Mouse (Mus musculus) heart, postnatal 0 days (tissue): ENCODE results near the gene Kcnc3. TPM values are rescaled to one million over a fixed set of nuclear protein-coding genes. Genes with fewer than 3 reads are reported as not detected.
A peak's percentile ranks its signal among the peaks of the same experiment; 100 is the strongest.

Experiments
- ATAC-seq: fragments of 200-750 bp; cut with Nextera tagmentation; 2 replicates; pipeline ENCODE4 v1.8.0; 2017; ENCODE audit warnings: low read depth, moderate number of reproducible peaks, moderate library complexity; ENCODE audit not compliant: insufficient read depth
- DNase-seq: peaks from one replicate; pipeline ENCODE4 v3.0.0-alpha.2; 2016; ENCODE audit warnings: low spot score
- H3K27ac ChIP-seq: fragments of 300-500 bp; sonication (generic); 2 replicates; pipeline ENCODE4 v1.5.1; 2014; ENCODE audit warnings: low read depth, mild to moderate bottlenecking
- H3K27me3 ChIP-seq: fragments of 300-500 bp; sonication (generic); 2 replicates; pipeline ENCODE4 v1.6.1; 2014; ENCODE audit warnings: low read length, mixed read lengths; ENCODE audit not compliant: control insufficient read depth, insufficient read depth
- H3K36me3 ChIP-seq: fragments of 300-500 bp; sonication (generic); replicated peaks from 2 replicates; pipeline ENCODE4 v1.6.1; 2014; ENCODE audit warnings: low read length, mixed read lengths; ENCODE audit not compliant: control insufficient read depth, insufficient read depth
- H3K4me1 ChIP-seq: fragments of 300-500 bp; sonication (generic); 2 replicates; pipeline ENCODE4 v1.6.1; 2014; ENCODE audit warnings: antibody characterized with exemption; ENCODE audit not compliant: control insufficient read depth, insufficient read depth
- H3K4me2 ChIP-seq: fragments of 300-500 bp; sonication (generic); 2 replicates; pipeline ENCODE4 v1.6.1; 2014; ENCODE audit warnings: low read depth, mild to moderate bottlenecking, low read length, moderate library complexity
- H3K4me3 ChIP-seq: fragments of 300-500 bp; sonication (generic); 2 replicates; pipeline ENCODE4 v1.5.1; 2014; ENCODE audit warnings: low read depth, low read length
- H3K9ac ChIP-seq: fragments of 300-500 bp; sonication (generic); replicated peaks from 2 replicates; pipeline ENCODE4 v1.6.1; 2014; ENCODE audit warnings: low read depth, low read length, mixed read lengths
- H3K9me3 ChIP-seq: fragments of 300-500 bp; sonication (generic); replicated peaks from 2 replicates; pipeline ENCODE4 v1.6.1; 2016; ENCODE audit warnings: low read length; ENCODE audit not compliant: control insufficient read depth
- CTCF ChIP-seq: IDR thresholded peaks from 2 replicates; pipeline ENCODE4 v1.5.1; 2016; ENCODE audit warnings: antibody characterized with exemption, control low read depth, low read depth
- EP300 ChIP-seq: IDR thresholded peaks from 2 replicates; pipeline ENCODE4 v1.6.1; 2016; ENCODE audit warnings: antibody characterized with exemption, low read depth
- WGBS: fragments of 180-500 bp; shearing (Covaris S2); extraction: QIAGEN DNeasy Blood & Tissue Kit; methylation state at CpG from one replicate; pipeline ENCODE4 v1.1.7; 2014; 5-methylcytosine and 5-hydroxymethylcytosine counted together
- polyA plus RNA-seq: library from polyadenylated mRNA; unstranded; fragments of >200 nt; fragmentation: Nextera tagmentation; extraction: Ambion mirVana; gene quantifications from 2 replicates; pipeline ENCODE4 v1.2.1, GENCODE M21; 2015
- total RNA-seq: library from RNA; depleted of rRNA; stranded (reverse); fragments of >200 nt; gene quantifications from 2 replicates; pipeline ENCODE4 v1.2.3, GENCODE M21; 2014; ENCODE audit warnings: low replicate concordance

The Kcnc3 gene
- total and polyA plus RNA-seq, 2 experiments from 2014 or later: not detected

GRCm38 (mm10) chr7:44636684-44637083 lies 46.2 kb downstream of the Kcnc3 start:
- no peak overlapping the region for H3K27ac ChIP-seq
- peaks cover 54% of the 10 kb centered on the region for H3K27me3 ChIP-seq
- no peak overlapping the region for H3K4me2 ChIP-seq
- ATAC-seq: no peak
- no peak overlapping the region for H3K4me3 ChIP-seq
- no peaks in the 10 kb centered on the region for H3K36me3 ChIP-seq
- DNase-seq: no peak
- no peaks in the 10 kb centered on the region for H3K4me1 ChIP-seq
- TF ChIP-seq EP300 (no peak), CTCF (no peak)
- 78% methylated on average over 9 of the region's 9 CpGs for WGBS
- no peaks in the 10 kb centered on the region for H3K9me3 ChIP-seq
- H3K9ac ChIP-seq: no peak overlapping the region

- H3K27ac ChIP-seq: no peak overlapping the region
- H3K36me3 ChIP-seq: no peaks in the 10 kb centered on the region
- H3K4me3 ChIP-seq: no peak overlapping the region
- no peak for DNase-seq
- H3K9me3 ChIP-seq: no peaks in the 10 kb centered on the region
- H3K4me2 ChIP-seq: no peak overlapping the region
- no peak for ATAC-seq
- H3K27me3 ChIP-seq: peaks cover 51% of the 10 kb centered on the region
- no peaks in the 10 kb centered on the region for H3K4me1 ChIP-seq
- WGBS: 2% methylated on average over 16 of the region's 16 CpGs
- no peak overlapping the region for H3K9ac ChIP-seq
- TF ChIP-seq CTCF: no peak
Measured at GRCm38 (mm10) chr7:44638663-44639062, 48.2 kb downstream of the Kcnc3 start.

GRCm38 (mm10) chr7:44640843-44641605 lies 50.6 kb downstream of the Kcnc3 start:
- Histone ChIP-seq H3K4me1 (no peaks in the 10 kb centered on the region), H3K27ac (no peak overlapping the region), H3K4me2 (no peak overlapping the region)

GRCm38 (mm10) chr7:44641887-44642286 lies 51.4 kb downstream of the Kcnc3 start:
- Histone ChIP-seq H3K4me3 (no peak overlapping the region), H3K4me2 (no peak overlapping the region), H3K4me1 (no peaks in the 10 kb centered on the region), H3K27me3 (peaks cover 64% of the 10 kb centered on the region), H3K36me3 (no peaks in the 10 kb centered on the region), H3K27ac (no peak overlapping the region), H3K9me3 (no peaks in the 10 kb centered on the region), H3K9ac (no peak overlapping the region)
- TF ChIP-seq CTCF (peak; percentile 30), EP300 (no peak)
- DNase-seq: no peak
- 27% methylated on average over 8 of the region's 8 CpGs for WGBS
- no peak for ATAC-seq

More at GRCm38 (mm10) chr7:44640843-44641605, 50.6 kb downstream of the Kcnc3 start:
- Histone ChIP-seq H3K36me3 (no peaks in the 10 kb centered on the region), H3K9me3 (no peaks in the 10 kb centered on the region), H3K27me3 (peaks cover 64% of the 10 kb centered on the region), H3K9ac (no peak overlapping the region), H3K4me3 (no peak overlapping the region)
- DNase-seq (no peak), ATAC-seq (no peak)
- no peak for TF ChIP-seq CTCF
- no peak for TF ChIP-seq EP300
- 14% methylated on average over 25 of the region's 25 CpGs for WGBS

- 60% methylated on average over 5 of the region's 5 CpGs for WGBS
- no peaks in the 10 kb centered on the region for H3K4me1 ChIP-seq
- no peak overlapping the region for H3K27ac ChIP-seq
- no peaks in the 10 kb centered on the region for H3K36me3 ChIP-seq
- H3K9me3 ChIP-seq: no peaks in the 10 kb centered on the region
- H3K9ac ChIP-seq: no peak overlapping the region
- DNase-seq: no peak
- H3K4me3 ChIP-seq: no peak overlapping the region
- ATAC-seq: no peak
- peaks cover 41% of the 10 kb centered on the region for H3K27me3 ChIP-seq
- H3K4me2 ChIP-seq: no peak overlapping the region
- TF ChIP-seq EP300 (no peak), CTCF (no peak)
Measured at GRCm38 (mm10) chr7:44645256-44645655, 54.8 kb downstream of the Kcnc3 start.

GRCm38 (mm10) chr7:44645951-44646350 lies 55.5 kb downstream of the Kcnc3 start:
- H3K9ac ChIP-seq: no peak overlapping the region
- H3K9me3 ChIP-seq: no peaks in the 10 kb centered on the region
- H3K4me1 ChIP-seq: no peaks in the 10 kb centered on the region
- no peak overlapping the region for H3K4me2 ChIP-seq
- H3K27me3 ChIP-seq: peaks cover 34% of the 10 kb centered on the region
- DNase-seq (no peak), ATAC-seq (no peak)
- TF ChIP-seq EP300: no peak
- no peak for TF ChIP-seq CTCF
- no peak overlapping the region for H3K27ac ChIP-seq
- no peaks in the 10 kb centered on the region for H3K36me3 ChIP-seq
- no peak overlapping the region for H3K4me3 ChIP-seq
- 19% methylated on average over 15 of the region's 15 CpGs for WGBS
